Mouse (Mus musculus) macrophage (primary cell): ENCODE results near the gene Stag3. TPM values are rescaled to one million over a fixed set of nuclear protein-coding genes. Genes with fewer than 3 reads are reported as not detected.
A peak's percentile ranks its signal among the peaks of the same experiment; 100 is the strongest.

Source experiments
- H3K27ac ChIP-seq: fragments of 350-480 bp; formaldehyde crosslinking; 2 replicates; pipeline ENCODE4 v1.9.0; 2021
- H3K36me3 ChIP-seq: fragments of 350-480 bp; formaldehyde crosslinking; 2 replicates; pipeline ENCODE4 v1.9.0; 2021; ENCODE audit errors: inconsistent target
- H3K4me3 ChIP-seq: fragments of 350-480 bp; formaldehyde crosslinking; 2 replicates; pipeline ENCODE4 v1.9.0; 2021; ENCODE audit errors: inconsistent target
- H3K79me2 ChIP-seq: fragments of 350-480 bp; formaldehyde crosslinking; 2 replicates; pipeline ENCODE4 v1.9.0; 2021; ENCODE audit errors: inconsistent target
- WGBS: methylation state at CpG from one replicate; pipeline ENCODE4 v1.1.7; 2026; ENCODE audit warnings: inconsistent platforms; ENCODE audit not compliant: missing documents; 5-methylcytosine and 5-hydroxymethylcytosine counted together
- polyA plus RNA-seq: library from polyadenylated mRNA; stranded (reverse); fragments of 250-400 nt; gene quantifications from 3 replicates; pipeline ENCODE4 v1.2.4, GENCODE M21; 2018; ENCODE audit warnings: inconsistent platforms
- total RNA-seq, 78 experiments: library from RNA; depleted of rRNA; stranded (reverse); fragments of 250-400 nt; gene quantifications; 1 replicate in 9 of 78; 2 replicates in 24 of 78; 3 replicates in 43 of 78; 4 replicates in 2 of 78; pipeline ENCODE4 v1.2.4; 2018; ENCODE audit warnings: inconsistent platforms in 56 of 78

Gene Stag3
- total RNA-seq (2018; cell fraction: chromatin; rRNA removed) = 10 to 100 TPM in 3 of 26 experiments, 1 to 10 TPM in 23; 1.1 to 10.5 (median 5.6) TPM
- under 1 TPM in 25 of 26 experiments, not detected in 1; 0.08 to 0.93 (median 0.27) TPM for total RNA-seq (2018; cell fraction: cytosol; rRNA removed)
- total RNA-seq (2018; cell fraction: nucleus; rRNA removed) = 1 to 10 TPM in 22 of 26 experiments, under 1 TPM in 4; 0.63 to 9.1 (median 2.5) TPM
- polyA plus RNA-seq = 0.19 to 0.41 TPM (median 0.29 TPM) in 3 replicates

DNA sequence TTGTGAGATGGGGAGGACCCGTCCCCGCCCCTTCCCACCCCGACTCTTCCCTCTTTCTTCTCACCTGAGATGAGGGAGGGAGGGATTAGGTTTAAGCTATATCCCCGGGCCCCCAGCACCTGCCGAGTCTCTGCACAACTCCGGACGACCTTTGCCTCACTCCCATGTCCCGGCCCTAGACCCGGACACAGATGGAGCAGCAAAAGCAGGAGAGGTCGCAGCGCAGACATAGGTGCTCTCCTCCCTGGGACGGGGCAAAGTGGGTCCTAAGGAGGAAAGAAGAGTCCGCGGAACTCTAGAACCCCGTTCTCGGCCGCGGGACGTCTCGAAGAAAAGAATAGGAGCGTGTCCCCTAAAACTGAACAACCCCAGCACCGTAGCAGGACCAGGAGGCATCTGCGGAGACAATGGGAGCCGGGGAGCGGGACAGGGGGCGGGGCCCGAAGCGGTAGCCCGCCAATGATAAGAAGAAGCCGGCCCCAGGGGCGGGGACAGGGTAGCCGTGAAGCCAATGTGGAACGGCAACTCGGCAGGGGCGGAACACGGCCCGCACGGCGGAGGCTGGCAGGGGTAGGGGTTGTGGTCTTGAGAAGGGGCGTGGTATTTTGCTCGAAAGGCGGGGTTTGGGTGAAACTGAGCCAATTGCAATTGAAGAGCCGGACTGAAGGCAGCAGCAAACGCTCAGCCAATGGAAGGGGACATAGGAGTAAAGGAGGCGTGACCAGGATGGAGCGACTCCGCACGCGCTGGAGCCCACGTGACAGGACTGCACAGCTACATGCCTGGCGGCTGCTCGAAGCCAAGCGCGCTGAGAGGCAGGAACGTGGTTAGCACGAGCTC is at the start of gene Stag3, which contains the start of the genes Gm43720 and Gpc2:
Stag3 (plus strand) TSS at position 656 of the 840 bp plus-strand sequence.
Gm43720 (minus strand) TSS at position 374 of the 840 bp plus-strand sequence.
Gpc2 (minus strand) TSS at position 421 of the 840 bp plus-strand sequence.
- H3K79me2 ChIP-seq = no peaks in the 10 kb centered on the region
- 5% methylated on average over 51 of the region's 56 CpGs for WGBS
- peak within 1 kb of the TSS; percentile 19; the same call in 1 of the 2 replicates for H3K4me3 ChIP-seq
- no peak within 1 kb of the TSS for H3K27ac ChIP-seq
- no peaks in the 10 kb centered on the region for H3K36me3 ChIP-seq

GRCm38 (mm10) chr5:138233778-138234177 is 46.3 kb upstream of the Stag3 start:
- Histone ChIP-seq H3K36me3 (no peaks in the 10 kb centered on the region), H3K27ac (no peak overlapping the region), H3K4me3 (no peak overlapping the region), H3K79me2 (no peaks in the 10 kb centered on the region; the same call in 1 of the 2 replicates)
- 93% methylated on average over 2 of the region's 2 CpGs for WGBS

GRCm38 (mm10) chr5:138234224-138234623 is 45.8 kb upstream of the Stag3 start:
- Histone ChIP-seq H3K36me3 (no peaks in the 10 kb centered on the region), H3K27ac (no peak overlapping the region), H3K4me3 (no peak overlapping the region), H3K79me2 (no peaks in the 10 kb centered on the region; the same call in 1 of the 2 replicates)

DNA sequence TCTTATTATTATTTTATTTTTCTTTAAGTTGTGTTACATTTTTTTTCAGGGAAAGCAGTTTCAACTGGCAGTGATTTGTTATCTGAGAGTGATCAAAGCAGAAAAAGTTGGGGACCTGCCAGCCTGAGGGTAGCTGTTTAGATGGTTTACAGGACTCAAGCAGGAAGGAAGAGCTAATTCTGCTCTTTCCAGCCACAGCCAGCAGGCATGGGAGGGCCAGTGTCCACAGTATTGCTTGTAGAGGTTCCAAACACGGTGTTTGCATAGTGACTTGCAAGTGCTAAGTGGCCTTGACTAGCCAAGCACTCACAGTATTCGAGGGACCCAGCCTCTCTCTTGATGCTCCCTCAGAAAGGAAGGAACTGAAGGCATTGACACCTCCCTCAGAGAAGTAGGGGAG is 38.5 kb upstream of the Stag3 start:
- H3K4me3 ChIP-seq = no peak overlapping the region
- no peaks in the 10 kb centered on the region for H3K36me3 ChIP-seq
- H3K27ac ChIP-seq = no peak overlapping the region
- H3K79me2 ChIP-seq = no peaks in the 10 kb centered on the region
- 6% methylated on average over 2 of the region's 2 CpGs for WGBS

DNA sequence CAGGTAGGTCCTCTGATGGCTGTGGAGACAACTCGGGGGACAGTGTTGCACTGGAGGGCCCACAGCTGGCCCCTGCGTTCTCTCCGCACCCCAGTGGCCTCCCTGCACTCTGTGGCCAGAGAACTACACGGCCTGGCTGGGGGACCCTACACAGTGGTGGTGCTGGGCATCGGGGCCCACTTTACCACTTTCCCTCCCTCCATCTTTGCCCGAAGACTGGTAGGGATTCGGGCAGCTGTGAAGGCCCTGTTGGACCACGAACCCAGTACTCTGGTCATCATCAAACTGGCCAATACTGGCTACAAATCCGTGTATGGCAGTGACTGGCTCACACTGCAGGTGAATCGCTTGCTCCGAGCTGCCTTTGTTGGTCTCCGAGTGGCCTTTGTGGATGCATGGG is 28.9 kb upstream of the Stag3 start:
- H3K27ac ChIP-seq = no peak overlapping the region
- H3K4me3 ChIP-seq = no peak overlapping the region
- 92% methylated on average over 12 of the region's 12 CpGs for WGBS
- H3K79me2 ChIP-seq = no peaks in the 10 kb centered on the region
- peaks cover 6% of the 10 kb centered on the region; the same call in 1 of the 2 replicates for H3K36me3 ChIP-seq

DNA sequence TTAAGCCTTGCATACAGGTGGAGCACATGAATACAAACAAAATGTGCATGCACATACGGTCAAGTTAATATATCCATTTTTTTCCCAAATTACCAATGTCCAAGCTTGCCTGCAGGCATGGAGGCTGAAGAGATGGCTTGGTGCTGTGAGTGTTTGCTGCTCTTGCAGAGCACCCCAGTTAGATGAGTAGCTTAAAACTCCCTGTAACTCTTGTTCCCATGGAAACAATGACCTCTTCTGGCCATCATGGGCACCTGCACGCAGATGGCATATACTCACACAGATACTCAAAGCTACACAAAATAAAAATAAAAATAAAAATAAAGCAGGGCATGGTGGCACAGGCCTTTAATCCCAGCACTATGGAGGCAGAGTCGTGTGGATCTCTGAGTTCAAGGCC is 27.0 kb upstream of the Stag3 start:
- Histone ChIP-seq H3K36me3 (peaks cover 6% of the 10 kb centered on the region; the same call in 1 of the 2 replicates), H3K4me3 (no peak overlapping the region), H3K27ac (no peak overlapping the region), H3K79me2 (no peaks in the 10 kb centered on the region)
- WGBS = 90% methylated on average over 3 of the region's 3 CpGs

- Histone ChIP-seq H3K79me2 (peaks cover 18% of the 10 kb centered on the region; the same call in 1 of the 2 replicates), H3K4me3 (peak within 1 kb of the TSS; percentile 72), H3K27ac (peak within 1 kb of the TSS; percentile 91), H3K36me3 (peaks cover 18% of the 10 kb centered on the region)
- 0% methylated on average over 38 of the region's 38 CpGs for WGBS
These were observed 24.5 kb upstream of the Stag3 start, which contains the start of gene Lamtor4 for GRCm38 (mm10) chr5:138255353-138256093. Gene Lamtor4 (plus strand): TSS chr5:138255482.

DNA sequence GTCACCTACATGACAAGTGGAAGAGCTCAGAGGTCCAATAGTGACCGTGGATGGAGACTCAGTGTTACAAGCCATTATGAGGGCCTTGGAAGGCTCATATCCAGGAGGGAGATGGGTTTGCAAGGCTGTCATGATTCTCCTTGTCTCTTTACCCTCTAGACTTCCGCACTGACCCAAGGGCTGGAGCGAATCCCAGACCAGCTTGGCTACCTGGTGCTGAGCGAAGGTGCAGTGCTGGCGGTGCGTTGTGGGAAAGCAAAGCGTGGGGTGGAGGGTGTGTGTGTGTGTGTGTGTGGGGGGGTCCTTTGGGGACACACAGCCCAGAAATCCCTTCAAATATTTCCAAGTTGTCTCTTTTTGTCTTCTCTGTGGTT is 24.0 kb upstream of the Stag3 start:
- H3K27ac ChIP-seq = peak overlapping the region; percentile 91
- peaks cover 24% of the 10 kb centered on the region; the same call in 1 of the 2 replicates for H3K79me2 ChIP-seq
- H3K36me3 ChIP-seq = peaks cover 22% of the 10 kb centered on the region
- 5% methylated on average over 7 of the region's 7 CpGs for WGBS
- peak overlapping the region; percentile 72 for H3K4me3 ChIP-seq

- 4% methylated on average over 10 of the region's 10 CpGs for WGBS
- peaks cover 34% of the 10 kb centered on the region; the same call in 1 of the 2 replicates for H3K79me2 ChIP-seq
- H3K27ac ChIP-seq = peak overlapping the region; percentile 91
- no peak overlapping the region; the same call in 1 of the 2 replicates for H3K4me3 ChIP-seq
- peaks cover 23% of the 10 kb centered on the region for H3K36me3 ChIP-seq
These were observed 23.0 kb upstream of the Stag3 start for GRCm38 (mm10) chr5:138256966-138257584.

- Histone ChIP-seq H3K79me2 (peaks cover 39% of the 10 kb centered on the region; the same call in 1 of the 2 replicates), H3K36me3 (peaks cover 23% of the 10 kb centered on the region), H3K27ac (peak overlapping the region; percentile 91), H3K4me3 (no peak overlapping the region)
- 42% methylated on average over 4 of the region's 4 CpGs for WGBS
These were observed 22.5 kb upstream of the Stag3 start for GRCm38 (mm10) chr5:138257585-138257978.

DNA sequence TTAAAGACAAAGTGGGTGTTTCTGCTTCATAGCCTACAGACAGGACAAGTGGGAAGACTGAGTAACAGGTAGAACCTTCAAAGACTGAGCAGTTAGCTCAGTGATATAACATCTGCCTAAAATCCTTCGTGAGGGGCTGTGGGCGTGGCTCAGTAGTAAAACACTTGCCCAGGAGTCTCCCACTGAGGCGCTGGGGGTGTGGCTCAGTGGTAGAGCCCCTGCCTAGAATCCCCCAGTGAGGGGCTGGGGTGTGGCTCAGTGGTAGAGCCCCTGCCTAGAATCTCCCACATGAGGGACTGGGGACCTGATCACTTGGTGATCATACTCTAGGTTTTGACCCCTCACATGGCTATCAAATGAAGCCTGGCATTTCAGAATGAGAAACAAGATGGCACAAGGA is 22.0 kb upstream of the Stag3 start:
- WGBS = 50% methylated on average over 3 of the region's 3 CpGs
- Histone ChIP-seq H3K36me3 (peaks cover 23% of the 10 kb centered on the region), H3K79me2 (peaks cover 44% of the 10 kb centered on the region), H3K4me3 (no peak overlapping the region), H3K27ac (peak overlapping the region; percentile 91)

- Histone ChIP-seq H3K79me2 (peaks cover 46% of the 10 kb centered on the region), H3K4me3 (no peak overlapping the region), H3K36me3 (peaks cover 23% of the 10 kb centered on the region), H3K27ac (peak overlapping the region; percentile 91)
- WGBS = 38% methylated on average over 6 of the region's 6 CpGs
These were observed 21.5 kb upstream of the Stag3 start for GRCm38 (mm10) chr5:138258542-138258941.

GRCm38 (mm10) chr5:138258993-138259392 is 21.0 kb upstream of the Stag3 start:
- Histone ChIP-seq H3K4me3 (no peak overlapping the region), H3K36me3 (peaks cover 23% of the 10 kb centered on the region), H3K27ac (peak overlapping the region; percentile 91; the same call in 1 of the 2 replicates), H3K79me2 (peaks cover 46% of the 10 kb centered on the region)
- WGBS = 40% methylated on average over 7 of the region's 7 CpGs

DNA sequence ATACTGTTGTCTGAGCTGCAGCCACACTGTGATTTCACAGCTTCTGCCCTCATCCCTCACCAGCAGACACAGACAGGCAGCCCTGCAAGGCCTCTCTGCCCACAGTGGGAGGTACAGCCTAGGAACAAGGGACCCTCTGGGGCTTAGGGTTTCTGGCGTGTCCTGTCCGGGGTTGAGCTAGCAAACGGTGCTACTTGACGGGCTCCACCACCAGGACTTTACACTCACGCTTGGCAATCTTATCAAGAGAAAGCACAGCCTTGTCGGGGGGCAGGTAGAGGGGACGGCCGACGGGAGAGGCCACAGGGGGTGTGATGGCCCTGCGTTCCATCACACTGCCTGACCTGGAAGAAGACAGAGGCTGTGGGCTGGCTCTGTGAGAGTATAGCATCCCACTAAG is 20.0 kb upstream of the Stag3 start:
- H3K27ac ChIP-seq = no peak overlapping the region
- H3K36me3 ChIP-seq = peaks cover 23% of the 10 kb centered on the region
- H3K4me3 ChIP-seq = no peak overlapping the region
- peaks cover 46% of the 10 kb centered on the region for H3K79me2 ChIP-seq
- WGBS = 91% methylated on average over 9 of the region's 10 CpGs
